Mouse (Mus musculus) left cerebral cortex, postnatal 36 days (tissue): Measurements from ENCODE around the gene Frk. TPM values are rescaled to one million over a fixed set of nuclear protein-coding genes. Genes with fewer than 3 reads are reported as not detected.
"Not testable (repeated sequence)": the region's sequence is repeated elsewhere in the genome, so short reads cannot be mapped to it uniquely, and the experiment has no call there.

Source experiments
- DNase-seq, 2 experiments: peaks; one replicate each; pipeline ENCODE4 v3.0.0; 2021 to 2022; ENCODE audit warnings: low spot score in 2 of 2, mixed read lengths in 1 of 2
- intact Hi-C: fragments of 180-260 bp; cut with DNase I; formaldehyde crosslinking; loops from one replicate; pipeline ENCODE4 v1.15.1; 2025
- total RNA-seq, 2 experiments: library from RNA; stranded (reverse); gene quantifications; 2 replicates each; pipeline ENCODE4 v1.2.3; 2021

The Frk gene
- total RNA-seq, result under 1 TPM; 0.20 TPM

GRCm38 (mm10) chr10:34483297-34484013 is at the start of gene Frk:
Frk (plus strand) TSS chr10:34483399.
- intact Hi-C loops, result no loop called here
- no peak for DNase-seq

- intact Hi-C loops, DNase-seq: not testable (repeated sequence)
Measured at GRCm38 (mm10) chr10:34434191-34434590, 49.0 kb upstream of the Frk start.

GRCm38 (mm10) chr10:34449469-34449868 is 33.7 kb upstream of the Frk start:
- intact Hi-C loops, result no loop called here
- DNase-seq, result no peak

GRCm38 (mm10) chr10:34461451-34461850 is 21.7 kb upstream of the Frk start:
- intact Hi-C loops, result no loop called here

GRCm38 (mm10) chr10:34464321-34464720 is 18.9 kb upstream of the Frk start:
- intact Hi-C loops, result no loop called here

More at GRCm38 (mm10) chr10:34461451-34461850, 21.7 kb upstream of the Frk start:
- DNase-seq, result no peak

GRCm38 (mm10) chr10:34469037-34469436 is 14.2 kb upstream of the Frk start:
- intact Hi-C loops, result no loop called here
- no peak for DNase-seq

More at GRCm38 (mm10) chr10:34464321-34464720, 18.9 kb upstream of the Frk start:
- no peak for DNase-seq

GRCm38 (mm10) chr10:34479942-34480455 is 3.2 kb upstream of the Frk start:
- intact Hi-C loops, result no loop called here

GRCm38 (mm10) chr10:34484014-34484411 is 814 bp downstream of the Frk start:
- DNase-seq, result no peak
- intact Hi-C loops, result no loop called here

More at GRCm38 (mm10) chr10:34479942-34480455, 3.2 kb upstream of the Frk start:
- DNase-seq, result no peak

GRCm38 (mm10) chr10:34485079-34485478 is 1.9 kb downstream of the Frk start:
- intact Hi-C loops, result no loop called here
- no peak for DNase-seq

- intact Hi-C loops, result no loop called here
- no peak for DNase-seq
Measured at GRCm38 (mm10) chr10:34507807-34508206, 24.6 kb downstream of the Frk start.

- no peak for DNase-seq
- intact Hi-C loops, result no loop called here
Measured at GRCm38 (mm10) chr10:34508593-34508992, 25.4 kb downstream of the Frk start.

GRCm38 (mm10) chr10:34509256-34509655 is 26.1 kb downstream of the Frk start:
- intact Hi-C loops, result no loop called here
- no peak for DNase-seq

GRCm38 (mm10) chr10:34511192-34511591 is 28.0 kb downstream of the Frk start:
- intact Hi-C loops, result no loop called here
- DNase-seq, result no peak

GRCm38 (mm10) chr10:34512551-34512950 is 29.4 kb downstream of the Frk start:
- no peak for DNase-seq
- intact Hi-C loops, result no loop called here

- no peak for DNase-seq
- intact Hi-C loops, result no loop called here
Measured at GRCm38 (mm10) chr10:34525598-34525997, 42.4 kb downstream of the Frk start.

GRCm38 (mm10) chr10:34531766-34532165 is 48.6 kb downstream of the Frk start:
- no peak for DNase-seq
- intact Hi-C loops, result no loop called here

- intact Hi-C loops, result no loop called here
- DNase-seq, result no peak
Measured at GRCm38 (mm10) chr10:34532507-34532906, 49.3 kb downstream of the Frk start.

GRCm38 (mm10) chr10:34540687-34541086 is 57.5 kb downstream of the Frk start:
- no peak for DNase-seq
- intact Hi-C loops, result no loop called here

GRCm38 (mm10) chr10:34541717-34542490 is 58.7 kb downstream of the Frk start:
- no peak for DNase-seq

GRCm38 (mm10) chr10:34550612-34551011 is 67.4 kb downstream of the Frk start:
- intact Hi-C loops, result no loop called here
- DNase-seq, result no peak

More at GRCm38 (mm10) chr10:34541717-34542490, 58.7 kb downstream of the Frk start:
- intact Hi-C loops, result no loop called here

- no peak for DNase-seq
- intact Hi-C loops, result no loop called here
Measured at GRCm38 (mm10) chr10:34551636-34552035, 68.4 kb downstream of the Frk start.
